Mouse (Mus musculus) urinary bladder, postnatal 25 days (tissue): ENCODE measurements around the gene Pdzrn3.

Experiments used
- DNase-seq: peaks from one replicate; pipeline ENCODE4 v3.0.0; 2022; ENCODE audit warnings: low spot score

Pdzrn3 gene

DNA sequence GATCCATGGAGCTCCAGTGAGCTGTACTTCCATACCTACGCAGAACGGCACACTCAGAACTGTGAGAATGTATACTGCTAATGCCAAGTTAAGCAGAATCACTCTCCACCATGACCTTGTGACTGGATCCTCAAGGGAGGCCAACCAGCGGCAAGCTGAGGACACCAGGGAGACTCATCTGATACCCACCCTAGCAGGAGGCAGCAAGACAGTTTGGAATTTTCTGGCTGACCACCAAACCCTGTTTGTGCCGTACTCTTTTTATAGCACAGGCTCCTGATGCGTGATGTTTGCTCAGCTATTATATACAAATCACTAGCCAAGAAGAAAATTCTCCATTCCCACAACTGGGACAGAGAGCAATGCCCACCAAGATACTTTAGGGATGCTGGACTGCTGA is 50.0 kb downstream of the Pdzrn3 start:
- no peak for DNase-seq

- DNase-seq = no peak
Measured at GRCm38 (mm10) chr6:101327196-101327595, 50.5 kb downstream of the Pdzrn3 start.

- no peak for DNase-seq
Measured at GRCm38 (mm10) chr6:101325842-101326639, 51.7 kb downstream of the Pdzrn3 start.

- no peak for DNase-seq
Measured at GRCm38 (mm10) chr6:101322580-101322979, 55.1 kb downstream of the Pdzrn3 start.

GRCm38 (mm10) chr6:101320386-101320785 is 57.3 kb downstream of the Pdzrn3 start:
- no peak for DNase-seq

DNA sequence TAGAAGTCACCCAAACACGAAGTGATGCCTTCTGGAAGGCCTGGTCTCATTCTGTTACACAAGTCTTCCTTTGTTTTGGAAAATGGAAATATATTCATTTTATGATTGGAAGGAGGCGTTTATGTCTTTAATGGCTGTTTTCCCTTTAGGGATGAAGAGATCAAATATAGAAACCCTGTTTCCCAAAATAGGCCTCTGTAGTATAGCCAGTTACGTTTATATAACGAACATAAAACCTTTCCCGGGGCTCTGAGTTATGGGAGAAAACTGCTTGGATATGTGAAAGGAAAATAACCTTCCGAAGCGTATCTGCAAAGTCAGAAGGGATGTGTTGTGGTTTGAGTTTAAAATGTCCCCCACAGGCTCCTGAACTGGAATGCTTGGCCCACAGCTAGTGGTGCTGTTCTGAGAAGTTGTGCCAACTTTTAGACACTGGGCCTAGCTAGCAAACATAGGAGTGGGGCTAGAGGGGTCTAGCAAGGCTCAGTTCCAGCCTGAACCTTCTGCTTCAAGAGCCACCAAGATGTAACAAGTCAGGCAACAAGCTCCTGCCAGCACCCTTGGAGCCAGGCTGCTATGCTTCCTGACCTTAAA is 58.2 kb downstream of the Pdzrn3 start:
- no peak for DNase-seq

- DNase-seq = no peak
Measured at GRCm38 (mm10) chr6:101318530-101318929, 59.2 kb downstream of the Pdzrn3 start.

DNA sequence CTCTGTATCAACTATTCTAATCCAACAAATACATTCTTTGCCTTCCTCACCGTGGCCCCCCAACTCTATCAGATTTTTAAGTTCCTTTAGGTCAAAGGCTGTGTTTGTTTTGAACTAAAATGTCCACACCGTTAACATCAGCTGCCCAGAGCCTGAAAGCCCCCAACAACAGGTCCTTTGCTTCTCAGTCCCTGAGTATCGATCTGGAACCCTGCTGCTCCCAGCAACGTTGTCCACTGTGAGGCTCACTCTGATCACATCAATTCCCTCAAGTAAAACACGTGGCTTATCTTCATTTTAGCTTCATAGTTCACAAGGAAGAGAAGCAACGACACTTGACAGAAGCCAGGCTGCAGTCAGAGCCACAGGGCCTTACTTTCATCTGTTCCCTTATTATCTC is 66.3 kb downstream of the Pdzrn3 start:
- no peak for DNase-seq

DNA sequence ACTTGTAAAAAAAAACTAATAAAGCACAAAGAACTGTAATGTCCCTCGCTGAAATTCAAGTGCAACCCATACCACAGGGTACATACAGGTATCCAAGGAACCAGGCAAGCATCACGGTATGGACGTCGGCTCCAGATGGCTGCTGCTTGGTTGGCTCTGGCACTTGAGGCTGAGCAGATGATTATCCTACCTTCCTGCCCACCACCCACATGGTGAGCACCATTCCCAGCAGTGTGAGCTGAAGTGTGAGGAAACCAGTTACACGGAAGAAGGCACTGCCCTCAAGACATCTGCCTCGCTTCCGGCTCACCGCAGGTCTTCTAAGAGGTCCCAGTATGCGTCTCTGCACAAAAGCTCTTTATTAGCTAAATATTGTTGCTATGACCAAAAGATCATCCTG is 67.2 kb downstream of the Pdzrn3 start:
- no peak for DNase-seq

GRCm38 (mm10) chr6:101307964-101308531 is 69.6 kb downstream of the Pdzrn3 start:
- no peak for DNase-seq

DNA sequence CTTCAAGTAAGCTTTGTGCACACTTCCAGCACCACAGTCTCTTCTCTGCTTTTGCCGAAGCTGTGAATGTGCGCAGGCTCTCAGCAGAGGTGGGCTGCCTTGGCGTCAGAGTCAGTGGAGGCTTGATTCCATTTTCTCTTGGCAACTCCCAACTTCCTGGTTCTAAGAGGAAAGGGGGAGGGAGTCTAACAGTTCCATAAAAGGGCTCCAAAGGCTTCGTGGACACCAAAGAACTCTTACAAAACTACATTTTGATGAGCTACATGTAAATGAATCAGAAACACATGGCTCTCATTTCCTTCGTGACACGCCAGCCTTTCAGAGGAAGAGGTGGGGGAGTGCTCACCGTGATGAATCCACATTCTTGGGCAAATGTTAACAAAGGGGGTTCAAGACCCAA is 70.9 kb downstream of the Pdzrn3 start:
- no peak for DNase-seq

DNA sequence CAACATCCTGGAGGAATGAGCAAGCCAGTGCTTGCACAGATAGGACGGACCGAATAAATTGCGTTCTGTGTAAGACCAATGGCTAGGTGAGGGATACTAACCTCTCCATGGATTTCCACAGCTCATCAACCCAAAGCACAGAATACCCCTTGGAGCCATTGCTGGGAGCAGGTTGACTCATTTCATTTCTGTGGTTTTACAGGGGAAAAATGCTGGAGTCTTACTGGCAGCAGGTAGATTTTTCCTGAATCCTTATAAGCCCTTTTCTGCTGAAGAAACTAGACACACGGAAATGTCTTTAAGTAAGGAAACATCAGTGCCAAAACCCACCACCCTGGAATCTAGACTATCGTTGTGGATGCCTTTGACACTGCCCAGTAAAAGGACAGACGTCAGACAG is 72.2 kb downstream of the Pdzrn3 start:
- DNase-seq = no peak

GRCm38 (mm10) chr6:101303959-101304738 is 73.5 kb downstream of the Pdzrn3 start:
- no peak for DNase-seq

GRCm38 (mm10) chr6:101303501-101303900 is 74.2 kb downstream of the Pdzrn3 start:
- no peak for DNase-seq

GRCm38 (mm10) chr6:101301154-101301553 is 76.5 kb downstream of the Pdzrn3 start:
- DNase-seq = no peak

DNA sequence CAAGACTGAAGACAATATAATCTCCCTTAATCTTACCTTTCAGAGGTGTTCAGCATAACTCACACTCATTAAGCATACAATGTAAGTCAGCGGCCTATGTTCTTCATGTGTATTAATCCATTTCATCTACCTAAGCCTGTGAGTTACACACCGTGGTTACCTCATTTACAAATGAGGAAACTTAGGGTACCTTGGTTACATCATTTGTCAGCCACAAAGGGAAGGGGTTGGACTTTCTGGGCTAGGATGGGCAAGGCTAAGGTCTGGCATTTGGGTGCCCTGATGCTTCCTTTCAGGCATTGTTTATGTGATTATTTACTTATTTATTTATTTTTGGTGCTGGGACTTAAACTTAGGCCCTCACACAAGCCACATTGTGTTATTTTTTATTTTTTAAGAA is 78.3 kb downstream of the Pdzrn3 start:
- no peak for DNase-seq

DNA sequence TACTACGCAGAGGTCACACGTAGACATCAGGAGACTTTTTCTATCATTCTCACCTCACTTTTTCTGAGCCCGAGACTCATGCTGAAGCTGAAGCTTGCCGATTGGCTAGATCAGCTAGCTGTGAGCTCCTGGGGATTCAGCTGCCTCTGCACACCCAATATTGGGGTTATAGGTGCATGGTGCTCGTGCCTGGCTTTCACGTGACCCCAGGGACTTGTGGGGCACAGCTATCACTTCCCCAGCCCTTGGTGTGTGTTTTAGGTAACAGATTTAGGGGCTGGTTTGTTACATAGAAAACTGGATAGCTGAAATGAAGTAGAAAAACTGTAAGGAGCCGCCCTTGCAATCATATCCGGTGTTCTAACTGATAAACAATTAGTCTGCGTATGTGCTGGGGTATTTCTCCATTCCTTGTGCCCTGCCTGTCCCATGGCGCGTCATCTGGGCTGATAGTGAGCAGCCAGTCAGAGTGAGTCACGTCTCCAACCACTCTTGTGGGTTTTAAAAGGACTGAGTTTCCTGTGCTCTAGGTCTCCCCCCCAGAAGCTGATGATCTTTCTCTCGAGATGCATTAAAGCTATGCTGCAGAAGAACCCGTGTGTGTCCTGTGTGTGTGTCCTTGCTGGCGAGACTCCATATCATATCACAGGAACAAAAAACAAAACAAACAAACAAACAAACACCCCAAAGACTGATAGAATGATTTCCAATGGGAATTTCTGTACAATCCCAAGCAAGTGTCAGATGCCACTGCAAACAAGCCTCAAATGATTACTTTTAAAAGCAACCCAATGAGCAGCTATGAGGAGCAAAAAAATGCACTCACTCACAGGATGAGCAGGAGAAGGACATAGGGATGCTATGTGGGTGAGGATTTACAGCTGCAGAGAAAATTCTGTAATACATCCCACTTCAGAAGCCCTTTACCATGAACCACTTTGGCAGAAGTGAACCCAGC is 79.9 kb downstream of the Pdzrn3 start:
- no peak for DNase-seq

GRCm38 (mm10) chr6:101296997-101297396 is 80.7 kb downstream of the Pdzrn3 start:
- DNase-seq = no peak

- no peak for DNase-seq
Measured at GRCm38 (mm10) chr6:101296280-101296679, 81.4 kb downstream of the Pdzrn3 start.

DNA sequence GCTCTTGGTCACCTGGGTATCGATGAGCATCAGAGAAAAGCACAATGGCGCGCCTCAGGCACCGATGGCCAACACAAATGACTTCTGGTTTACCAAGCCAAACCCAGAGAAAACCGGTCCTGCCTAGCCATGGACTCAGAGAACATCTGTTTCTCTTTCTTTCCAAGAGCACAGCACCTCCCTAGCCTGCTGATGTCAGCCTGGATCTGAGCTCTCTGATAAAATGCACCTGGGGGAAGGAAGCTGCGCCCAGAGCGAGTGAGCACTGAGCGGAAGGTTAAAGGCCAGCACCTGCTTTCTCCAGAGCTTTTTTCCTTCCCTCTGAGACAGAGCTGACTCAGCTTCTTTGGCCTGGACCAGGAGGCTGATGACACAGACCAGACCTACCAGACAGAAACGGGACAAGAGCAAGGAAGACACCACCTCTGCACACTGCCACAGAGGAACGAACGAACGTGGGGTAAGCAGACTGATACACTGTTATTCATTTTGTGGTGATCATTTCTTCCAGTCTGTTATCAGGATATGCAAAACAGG is 84.6 kb downstream of the Pdzrn3 start:
- no peak for DNase-seq

- DNase-seq = no peak
Measured at GRCm38 (mm10) chr6:101291944-101292343, 85.8 kb downstream of the Pdzrn3 start.
